In the genomic region with DNA sequence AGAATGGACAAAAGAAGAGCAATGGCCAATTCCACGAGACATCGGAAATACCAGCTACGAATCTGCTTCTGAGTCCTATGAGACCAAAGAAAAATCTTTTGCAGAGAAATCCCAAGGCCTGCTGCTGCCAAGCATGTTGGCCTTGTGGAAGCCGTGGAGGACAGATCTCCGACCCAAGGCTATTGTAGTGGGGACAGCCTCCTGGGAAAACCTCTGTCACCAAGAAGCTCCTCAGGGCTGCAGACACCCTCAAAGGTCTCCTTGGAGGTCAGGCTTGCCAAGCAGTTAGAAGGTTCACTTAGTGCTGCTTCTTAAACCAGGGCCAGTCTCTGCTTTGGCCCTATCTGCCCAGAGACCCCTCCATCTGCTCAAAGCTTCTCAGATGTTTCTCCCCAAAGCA, we compare ENCODE assay signal across 36 mouse cellular contexts. TPM values are rescaled to one million over a fixed set of nuclear protein-coding genes. Genes with fewer than 3 reads are reported as not detected.
DNase-seq lines count a peak whose midpoint lies in the region; ATAC-seq lines count a peak whose summit lies in the region.
"Had no signal": no experiment of that assay in that cellular context is flagged by ENCODE, and none has a peak within 500 bp of the region (broad histone marks: within the 10 kb centered on the region; RNA-seq: fewer than 3 reads in every experiment).

No protein-coding gene starts in this region.

- peak; percentile 66 to 80 for DNase-seq in adrenal gland, adult (ENCODE audit: inconsistent age in 2 of 2, low spot score in 1 of 2)
- DNase-seq in adrenal gland, postnatal 10 days, result no peak
- peak; percentile 52 for DNase-seq in heart, embryonic 10.5 days (ENCODE audit: low spot score)
- no peak for DNase-seq in heart, postnatal 10 days
- no peak for DNase-seq in midbrain, embryonic 10.5 days (ENCODE audit: low spot score)
- DNase-seq in adrenal gland, postnatal 14 days, result peak; percentile 63
- no peak for DNase-seq in kidney, postnatal 4 days
- DNase-seq: cerebellum, adult 11 months; forebrain, postnatal 0 days; heart, postnatal 36 days; kidney, adult 9 months; kidney, postnatal 14 days; lung, postnatal 10 days; right cerebral cortex, postnatal 4 days had no signal

- WGBS in heart, embryonic 10.5 days, result 86% methylated on average over 5 of the region's 5 CpGs
- WGBS in midbrain, embryonic 10.5 days, result 83% methylated on average over 5 of the region's 5 CpGs
- WGBS in midbrain, embryonic 15.5 days, result 82% methylated on average over 5 of the region's 5 CpGs

- no peak overlapping the region for H3K4me3 ChIP-seq in heart, embryonic 10.5 days
- peak overlapping the region; percentile 74; the same call in 1 of the 2 replicates for H3K4me3 ChIP-seq in midbrain, embryonic 10.5 days
- no peak overlapping the region for H3K4me3 ChIP-seq in midbrain, embryonic 15.5 days
- H3K4me3 ChIP-seq: embryonic facial prominence, embryonic 13.5 days; forebrain, embryonic 10.5 days; hindbrain, embryonic 12.5 days; layer of hippocampus, adult 2 months; limb, embryonic 13.5 days; neural tube, embryonic 13.5 days had no signal

- H3K36me3 ChIP-seq in heart, embryonic 10.5 days, result no peaks in the 10 kb centered on the region
- 0 out of 2 replicates have a peak, but pooled peaks cover 8% of the 10 kb centered on the region for H3K36me3 ChIP-seq in midbrain, embryonic 10.5 days
- H3K36me3 ChIP-seq in midbrain, embryonic 15.5 days (replicated peaks), result no peaks in the 10 kb centered on the region
- H3K36me3 ChIP-seq: embryonic facial prominence, embryonic 13.5 days; forebrain, embryonic 10.5 days; hindbrain, embryonic 12.5 days; limb, embryonic 13.5 days; neural tube, embryonic 13.5 days had no signal

- no peaks in the 10 kb centered on the region for H3K9me3 ChIP-seq in heart, embryonic 10.5 days
- H3K9me3 ChIP-seq in midbrain, embryonic 10.5 days (replicated peaks), result no peaks in the 10 kb centered on the region
- H3K9me3 ChIP-seq in midbrain, embryonic 15.5 days, result no peaks in the 10 kb centered on the region
- H3K9me3 ChIP-seq: embryonic facial prominence, embryonic 13.5 days; forebrain, embryonic 10.5 days; hindbrain, embryonic 12.5 days; limb, embryonic 13.5 days; neural tube, embryonic 13.5 days had no signal

- no peak overlapping the region for H3K9ac ChIP-seq in midbrain, embryonic 15.5 days
- H3K9ac ChIP-seq: embryonic facial prominence, embryonic 13.5 days; forebrain, postnatal 0 days; hindbrain, embryonic 12.5 days; limb, embryonic 13.5 days; neural tube, embryonic 13.5 days had no signal

- no peak overlapping the region for H3K4me2 ChIP-seq in midbrain, embryonic 15.5 days
- H3K4me2 ChIP-seq: embryonic facial prominence, embryonic 13.5 days; hindbrain, embryonic 12.5 days; limb, embryonic 13.5 days; liver, embryonic 11.5 days; neural tube, embryonic 13.5 days had no signal

- no peak overlapping the region for H3K27ac ChIP-seq in heart, embryonic 10.5 days
- H3K27ac ChIP-seq in midbrain, embryonic 10.5 days (replicated peaks), result peak overlapping the region; percentile 29; the same call in 1 of the 2 replicates
- no peak overlapping the region for H3K27ac ChIP-seq in midbrain, embryonic 15.5 days
- H3K27ac ChIP-seq: embryonic facial prominence, embryonic 13.5 days; forebrain, embryonic 10.5 days; hindbrain, embryonic 12.5 days; hindbrain, postnatal 0 days; layer of hippocampus, adult 2 months; limb, embryonic 13.5 days; neural tube, embryonic 13.5 days; stomach, postnatal 0 days had no signal

- intact Hi-C loops in heart, postnatal 10 days (cut with DNase I), result loop anchor here (10.0 kb wide), 1 partner anchor 879 kb away; no protein-coding TSS in a partner anchor

- peaks cover 88% of the 10 kb centered on the region for H3K27me3 ChIP-seq in heart, embryonic 10.5 days (ENCODE audit: insufficient read depth, poor library complexity, severe bottlenecking)
- peaks cover 88% of the 10 kb centered on the region for H3K27me3 ChIP-seq in midbrain, embryonic 10.5 days (ENCODE audit: low read depth, poor library complexity, severe bottlenecking)
- H3K27me3 ChIP-seq in midbrain, embryonic 15.5 days (replicated peaks), result peaks cover 47% of the 10 kb centered on the region
- H3K27me3 ChIP-seq: CH12.LX had no signal

- ATAC-seq in midbrain, embryonic 15.5 days (replicated peaks), result no peak
- ATAC-seq: activated CD4-positive, CD25-positive, alpha-beta regulatory T cell, adult 4 months; forebrain, postnatal 0 days; hindbrain, postnatal 0 days; intestine, postnatal 0 days had no signal

- peaks cover 29% of the 10 kb centered on the region for H3K4me1 ChIP-seq in heart, embryonic 10.5 days
- H3K4me1 ChIP-seq in midbrain, embryonic 10.5 days, result peaks cover 46% of the 10 kb centered on the region
- H3K4me1 ChIP-seq in midbrain, embryonic 15.5 days, result peaks cover 31% of the 10 kb centered on the region

RNA-seq across cellular contexts. Expression of a gene that starts 11.3 kb away (rescaled TPM):
- total RNA-seq in adrenal gland, postnatal 10 days (2021), result 10 to 100 TPM; 16.4 to 17.5 TPM
- polyA plus RNA-seq in heart, embryonic 10.5 days (2016; fragmentation: Nextera tagmentation; extraction: Ambion mirVana), result 0.10 and 0.68 TPM in 2 replicates
- total RNA-seq in heart, postnatal 10 days (2021), result not detected
- polyA plus RNA-seq in midbrain, embryonic 10.5 days (2016; fragmentation: Nextera tagmentation; extraction: Ambion mirVana), result 7.2 and 7.3 TPM in 2 replicates
- 1.1 and 1.4 TPM in 2 replicates for polyA plus RNA-seq in midbrain, embryonic 15.5 days (2015; fragmentation: Nextera tagmentation; extraction: Ambion mirVana)
- 15.5 and 19.7 TPM in 2 replicates for total RNA-seq in adrenal gland, postnatal 14 days (2021)
- total RNA-seq: CH12.LX; common myeloid progenitor, adult 5-6 weeks; ES-E14; gastrocnemius, adult 8-10 months; gastrocnemius, postnatal 4 days; heart, adult 8-10 months; heart, postnatal 36 days had no signal
- polyA plus RNA-seq: activated CD4-positive, CD25-positive, alpha-beta regulatory T cell, adult 4 months; C2C12; heart, embryonic 14.5 days; limb, embryonic 13.5 days; liver, embryonic 16.5 days; spleen, adult 2 months had no signal

Comparison
In these comparisons a context has a peak if more than half of its experiments do, and no peak if none do; other contexts are left out.
1. DNase-seq: peak in adrenal gland, adult (2 of 2), heart, embryonic 10.5 days (single experiment) and adrenal gland, postnatal 14 days (single experiment); none in adrenal gland, postnatal 10 days (single experiment), heart, postnatal 10 days (0 of 2), midbrain, embryonic 10.5 days (single experiment) and kidney, postnatal 4 days (0 of 2).
2. RNA of a gene that starts 11.3 kb away (total RNA-seq): 16.4 to 17.5 TPM in adrenal gland, postnatal 10 days and 15.5 to 19.7 TPM in adrenal gland, postnatal 14 days; not detected in heart, postnatal 10 days; every median in the first group is over 10 times any median in the second.